ENCODE assay signal across 8 mouse cellular contexts in genomic region chr19:40510387-40511099, GRCm38 (mm10). TPM values are rescaled to one million over a fixed set of nuclear protein-coding genes. Genes with fewer than 3 reads are reported as not detected.
DNase-seq lines count a peak whose midpoint lies in the region; ATAC-seq and TF ChIP-seq lines count a peak whose summit lies in the region.

No protein-coding gene starts in this region.

- H3K9ac ChIP-seq in heart, embryonic 11.5 days (ENCODE audit: low read depth, low read length): no peak overlapping the region
- no peak overlapping the region for H3K9ac ChIP-seq in limb, embryonic 14.5 days (ENCODE audit: low read depth, low read length, severe bottlenecking)
- H3K9ac ChIP-seq in stomach, embryonic 16.5 days (ENCODE audit: low read length): peak overlapping the region; percentile 12; the same call in 1 of the 2 replicates

- no peak for TF ChIP-seq POLR2A in limb, embryonic 14.5 days (IDR thresholded peaks at IDR 0.05; ENCODE audit: borderline replicate concordance, extremely low read depth, insufficient read depth, insufficient read length)

- no peaks in the 10 kb centered on the region for H3K36me3 ChIP-seq in heart, embryonic 11.5 days (ENCODE audit: control insufficient read depth, insufficient read depth, low read length)
- no peaks in the 10 kb centered on the region for H3K36me3 ChIP-seq in limb, embryonic 14.5 days (ENCODE audit: control insufficient read depth, insufficient read depth, low read length)
- H3K36me3 ChIP-seq in stomach, embryonic 16.5 days (ENCODE audit: control insufficient read depth, insufficient read depth, low read length): no peaks in the 10 kb centered on the region

- peak overlapping the region; percentile 89; the same call in 1 of the 2 replicates for H3K4me2 ChIP-seq in heart, embryonic 11.5 days
- peak overlapping the region; percentile 4; the same call in 1 of the 2 replicates for H3K4me2 ChIP-seq in limb, embryonic 14.5 days (replicated peaks; ENCODE audit: low read depth, low read length, severe bottlenecking)
- H3K4me2 ChIP-seq in stomach, embryonic 16.5 days (ENCODE audit: low read depth, low read length): peak overlapping the region; percentile 94

- no peaks in the 10 kb centered on the region for H3K27me3 ChIP-seq in heart, embryonic 11.5 days (ENCODE audit: control insufficient read depth, insufficient read depth, low read length)
- H3K27me3 ChIP-seq in limb, embryonic 14.5 days (ENCODE audit: control insufficient read depth, insufficient read depth, low read length): no peaks in the 10 kb centered on the region
- no peaks in the 10 kb centered on the region for H3K27me3 ChIP-seq in stomach, embryonic 16.5 days (ENCODE audit: control insufficient read depth, insufficient read depth, low read length)

- WGBS in heart, embryonic 11.5 days (ENCODE audit: insufficient replicate concordance): 67% methylated on average over 13 of the region's 13 CpGs
- 72% methylated on average over 13 of the region's 13 CpGs for WGBS in limb, embryonic 14.5 days
- WGBS in stomach, embryonic 16.5 days: 66% methylated on average over 13 of the region's 13 CpGs

- DNase-seq in heart, adult 9 months (ENCODE audit: low spot score in 2 of 2): no peak
- DNase-seq in right cerebral cortex, adult 18-20 months: peak; percentile 51
- no peak for DNase-seq in right cerebral cortex, postnatal 14 days
- DNase-seq in limb, embryonic 14.5 days (ENCODE audit: low spot score): no peak
- DNase-seq in retina, postnatal 1 day: no peak
- no peak for DNase-seq in MN1 (ENCODE audit: low spot score)

- no peaks in the 10 kb centered on the region for H3K9me3 ChIP-seq in heart, embryonic 11.5 days (replicated peaks; ENCODE audit: control insufficient read depth, low read length)
- H3K9me3 ChIP-seq in limb, embryonic 14.5 days (ENCODE audit: control insufficient read depth, low read length): no peaks in the 10 kb centered on the region
- H3K9me3 ChIP-seq in stomach, embryonic 16.5 days (replicated peaks; ENCODE audit: control insufficient read depth, low read length): no peaks in the 10 kb centered on the region

- H3K27ac ChIP-seq in heart, embryonic 11.5 days (ENCODE audit: low read depth, low read length): no peak overlapping the region
- H3K27ac ChIP-seq in limb, embryonic 14.5 days (replicated peaks; ENCODE audit: low read depth, low read length): no peak overlapping the region
- H3K27ac ChIP-seq in stomach, embryonic 16.5 days (ENCODE audit: low read length): no peak overlapping the region

- H3K4me3 ChIP-seq in heart, embryonic 11.5 days (ENCODE audit: low read depth, low read length): no peak overlapping the region
- no peak overlapping the region for H3K4me3 ChIP-seq in limb, embryonic 14.5 days (replicated peaks; ENCODE audit: low read length)
- H3K4me3 ChIP-seq in stomach, embryonic 16.5 days (replicated peaks; ENCODE audit: low read length): peak overlapping the region; percentile 79; the same call in 1 of the 2 replicates

- peaks cover 31% of the 10 kb centered on the region for H3K4me1 ChIP-seq in heart, embryonic 11.5 days (ENCODE audit: control insufficient read depth, insufficient read depth, low read length)
- peaks cover 13% of the 10 kb centered on the region; the same call in 1 of the 2 replicates for H3K4me1 ChIP-seq in limb, embryonic 14.5 days (ENCODE audit: control insufficient read depth, insufficient read depth, low read length)
- H3K4me1 ChIP-seq in stomach, embryonic 16.5 days (ENCODE audit: control insufficient read depth, insufficient read depth, low read length): peaks cover 13% of the 10 kb centered on the region; the same call in 1 of the 2 replicates

- no peak for ATAC-seq in heart, embryonic 11.5 days (replicated peaks; ENCODE audit: insufficient number of reproducible peaks, low FRiP score, low TSS enrichment)
- no peak for ATAC-seq in limb, embryonic 14.5 days (ENCODE audit: low FRiP score, low read depth)
- ATAC-seq in stomach, embryonic 16.5 days (ENCODE audit: insufficient read depth, low FRiP score): no peak

RNA-seq across cellular contexts. Expression of gene Sorbs1, which starts 3.0 kb away (rescaled TPM):
- polyA plus RNA-seq in heart, embryonic 11.5 days (2014; fragmentation: Nextera tagmentation; extraction: Ambion mirVana): 90.6 and 93.6 TPM in 2 replicates
- polyA plus RNA-seq in limb, embryonic 14.5 days (2012; rRNA removed): 35.3 and 40.2 TPM in 2 replicates
- polyA plus RNA-seq in limb, embryonic 14.5 days (2014; fragmentation: Nextera tagmentation; extraction: Ambion mirVana): 40.6 and 45.6 TPM in 2 replicates
- 106 and 114 TPM in 2 replicates for polyA plus RNA-seq in stomach, embryonic 16.5 days (2015; fragmentation: Nextera tagmentation; extraction: Ambion mirVana)

Comparison
In these comparisons a context has a peak if more than half of its experiments do, and no peak if none do; other contexts are left out.
1. H3K4me2 ChIP-seq: peak in every context shown above with its lines; median percentile 94 in stomach, embryonic 16.5 days; 89 in heart, embryonic 11.5 days; 4 in limb, embryonic 14.5 days.